Mouse (Mus musculus) midbrain, embryonic 11.5 days (tissue): ENCODE results near the gene Pla2g1b. TPM values are rescaled to one million over a fixed set of nuclear protein-coding genes. Genes with fewer than 3 reads are reported as not detected.
A peak's percentile ranks its signal among the peaks of the same experiment; 100 is the strongest.

ENCODE experiments used
- ATAC-seq: fragments of 200-750 bp; cut with Nextera tagmentation; 2 replicates; pipeline ENCODE4 v1.8.0; 2017; ENCODE audit warnings: moderate TSS enrichment, moderate library complexity; ENCODE audit not compliant: low FRiP score
- DNase-seq: peaks from one replicate; pipeline ENCODE4 v3.0.0; 2015; ENCODE audit warnings: low spot score; ENCODE audit errors: missing footprints
- H3K27ac ChIP-seq: fragments of 300-500 bp; sonication (generic); 2 replicates; pipeline ENCODE4 v1.5.1; 2014; ENCODE audit warnings: low read depth, low read length
- H3K27me3 ChIP-seq: fragments of 300-500 bp; sonication (generic); 2 replicates; pipeline ENCODE4 v1.6.1; 2014; ENCODE audit warnings: mild to moderate bottlenecking, low read length, moderate library complexity, mixed read lengths; ENCODE audit not compliant: control insufficient read depth, insufficient read depth
- H3K36me3 ChIP-seq: fragments of 300-500 bp; sonication (generic); 2 replicates; pipeline ENCODE4 v1.6.1; 2014; ENCODE audit warnings: mild to moderate bottlenecking, low read length, moderate library complexity, mixed read lengths; ENCODE audit not compliant: control insufficient read depth, insufficient read depth
- H3K4me1 ChIP-seq: fragments of 300-500 bp; sonication (generic); 2 replicates; pipeline ENCODE4 v1.6.1; 2014; ENCODE audit warnings: low read length; ENCODE audit not compliant: control insufficient read depth, insufficient read depth
- H3K4me2 ChIP-seq: fragments of 300-500 bp; sonication (generic); 2 replicates; pipeline ENCODE4 v1.6.1; 2014; ENCODE audit warnings: mild to moderate bottlenecking, moderate library complexity
- H3K4me3 ChIP-seq: fragments of 300-500 bp; sonication (generic); 2 replicates; pipeline ENCODE4 v1.5.1; 2014; ENCODE audit warnings: low read depth, low read length
- H3K9ac ChIP-seq: fragments of 300-500 bp; sonication (generic); 2 replicates; pipeline ENCODE4 v1.6.1; 2014; ENCODE audit warnings: low read length
- H3K9me3 ChIP-seq: fragments of 300-500 bp; sonication (generic); 2 replicates; pipeline ENCODE4 v1.6.1; 2016; ENCODE audit warnings: low read length; ENCODE audit not compliant: control insufficient read depth
- WGBS: fragments of 180-500 bp; shearing (Covaris S2); extraction: QIAGEN DNeasy Blood & Tissue Kit; methylation state at CpG from one replicate; pipeline ENCODE4 v1.1.7; 2014; 5-methylcytosine and 5-hydroxymethylcytosine counted together
- polyA plus RNA-seq: library from polyadenylated mRNA; unstranded; fragments of >200 nt; fragmentation: Nextera tagmentation; extraction: Ambion mirVana; gene quantifications from 2 replicates; pipeline ENCODE4 v1.2.1, GENCODE M21; 2014

The Pla2g1b gene
- not detected in 2 replicates for polyA plus RNA-seq

DNA sequence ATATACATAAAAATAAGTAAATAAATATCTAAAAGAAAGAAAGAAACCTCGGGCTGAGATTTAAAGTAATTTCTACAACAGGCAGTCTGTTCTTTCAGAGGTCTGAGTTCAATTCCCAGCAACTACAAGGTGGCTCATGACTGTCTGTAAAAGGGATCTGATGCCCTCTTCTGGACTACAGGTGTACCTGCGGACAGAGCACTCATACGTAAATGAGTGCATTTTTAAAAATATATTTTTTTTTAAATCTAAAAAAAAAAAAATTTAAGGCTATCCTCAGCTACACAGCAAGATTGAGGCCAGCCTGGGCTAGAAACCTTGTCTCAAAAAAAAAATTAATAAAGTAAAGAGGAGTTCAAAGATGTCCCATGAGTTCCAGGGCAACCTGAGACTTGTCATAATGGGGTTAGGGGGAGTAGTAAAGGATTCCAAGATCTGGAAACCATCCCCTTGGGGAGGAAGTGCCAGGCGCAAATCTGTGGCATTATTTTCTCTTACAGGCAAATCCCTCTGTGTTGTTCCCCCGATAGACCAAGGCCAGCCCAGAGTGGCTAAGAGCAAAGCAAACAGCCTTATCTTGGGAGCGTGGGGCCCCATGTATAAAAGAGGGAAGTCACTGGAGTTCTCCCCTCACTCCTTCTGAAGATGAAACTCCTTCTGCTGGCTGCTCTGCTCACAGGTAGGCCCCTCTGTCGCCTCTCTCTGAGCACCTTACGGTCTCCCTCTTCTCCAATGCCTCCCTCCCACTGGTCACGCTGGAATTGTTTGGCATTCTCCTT lies at the start of gene Pla2g1b:
Gene Pla2g1b, plus strand, starts transcription at position 621 of the 779 bp plus-strand sequence.
- Histone ChIP-seq H3K4me3 (no peak within 1 kb of the TSS), H3K36me3 (no peaks in the 10 kb centered on the region), H3K27ac (no peak within 1 kb of the TSS), H3K4me1 (no peaks in the 10 kb centered on the region), H3K27me3 (no peaks in the 10 kb centered on the region), H3K4me2 (no peak within 1 kb of the TSS), H3K9ac (no peak within 1 kb of the TSS), H3K9me3 (no peaks in the 10 kb centered on the region)
- ATAC-seq (no peak), DNase-seq (no peak)
- WGBS = 48% methylated on average over 9 of the region's 9 CpGs

GRCm38 (mm10) chr5:115428831-115429358 lies 37.2 kb upstream of the Pla2g1b start:
- no peaks in the 10 kb centered on the region for H3K27me3 ChIP-seq
- peak overlapping the region; percentile 100 for H3K9ac ChIP-seq
- peak; percentile 94 for DNase-seq
- ATAC-seq = no peak
- H3K4me2 ChIP-seq = peak overlapping the region; percentile 100
- no peaks in the 10 kb centered on the region for H3K9me3 ChIP-seq
- peak overlapping the region; percentile 100 for H3K27ac ChIP-seq
- peak overlapping the region; percentile 100 for H3K4me3 ChIP-seq
- H3K36me3 ChIP-seq = peaks cover 6% of the 10 kb centered on the region; the same call in 1 of the 2 replicates
- WGBS = 2% methylated on average over 20 of the region's 20 CpGs
- H3K4me1 ChIP-seq = peaks cover 35% of the 10 kb centered on the region

DNA sequence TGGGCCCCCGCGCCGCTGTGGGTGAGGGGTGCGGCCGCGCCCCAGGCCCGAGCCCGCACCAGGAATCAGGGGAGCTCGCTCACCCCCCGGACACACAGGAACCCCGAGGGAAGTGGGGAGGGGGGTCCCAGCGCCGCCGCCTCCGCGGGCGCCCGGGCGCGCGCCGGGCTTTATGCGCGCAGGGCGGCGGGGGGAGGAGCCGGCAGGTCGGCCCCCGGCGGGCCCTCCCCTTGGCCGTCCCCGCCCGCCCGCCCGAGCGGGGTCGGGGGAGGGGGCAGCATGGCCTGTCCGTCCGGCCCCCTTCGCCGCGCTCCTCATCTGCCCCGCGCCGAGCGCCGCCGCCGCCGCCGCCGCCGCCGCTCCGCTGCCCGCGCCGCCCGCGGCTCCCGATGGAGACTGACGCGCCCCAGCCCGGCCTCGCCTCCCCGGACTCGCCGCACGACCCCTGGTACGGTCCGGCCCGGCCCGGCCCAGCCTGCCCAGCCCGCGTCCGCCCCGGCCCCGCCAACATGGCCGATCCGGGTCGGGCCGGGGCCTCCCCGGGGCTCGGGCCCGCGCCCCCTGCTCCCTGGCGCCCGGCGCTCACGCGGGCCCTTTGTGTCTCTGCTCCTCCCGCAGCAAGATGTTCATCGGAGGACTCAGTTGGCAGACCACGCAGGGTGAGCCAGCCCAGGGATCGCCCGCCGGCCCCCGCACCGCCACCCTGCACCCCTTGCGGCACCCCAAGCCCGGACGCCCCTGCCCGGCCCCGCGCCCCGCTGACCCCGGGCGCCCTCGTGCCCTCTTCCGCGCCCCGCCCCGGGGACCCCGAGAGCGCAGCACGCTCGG lies 36.5 kb upstream of the Pla2g1b start, which contains the start of gene Msi1:
Gene Msi1, plus strand, starts transcription at position 241 of the 828 bp plus-strand sequence.
- Histone ChIP-seq H3K27ac (peak within 1 kb of the TSS; percentile 100), H3K9ac (peak within 1 kb of the TSS; percentile 100), H3K27me3 (no peaks in the 10 kb centered on the region), H3K4me3 (peak within 1 kb of the TSS; percentile 100), H3K9me3 (no peaks in the 10 kb centered on the region), H3K4me2 (peak within 1 kb of the TSS; percentile 100), H3K4me1 (peaks cover 42% of the 10 kb centered on the region), H3K36me3 (peaks cover 10% of the 10 kb centered on the region)
- WGBS = 2% methylated on average over 56 of the region's 117 CpGs
- DNase-seq (peak; percentile 92), ATAC-seq (peak; percentile 86)

GRCm38 (mm10) chr5:115430187-115430960 lies 35.7 kb upstream of the Pla2g1b start:
- peak overlapping the region; percentile 100 for H3K4me2 ChIP-seq
- ATAC-seq (no peak), DNase-seq (peak; percentile 96)
- no peaks in the 10 kb centered on the region for H3K27me3 ChIP-seq
- peaks cover 13% of the 10 kb centered on the region for H3K36me3 ChIP-seq
- H3K4me1 ChIP-seq = peaks cover 50% of the 10 kb centered on the region
- H3K9ac ChIP-seq = peak overlapping the region; percentile 100
- WGBS = under 1% methylated on average over 48 of the region's 73 CpGs
- peak overlapping the region; percentile 100 for H3K27ac ChIP-seq
- H3K4me3 ChIP-seq = peak overlapping the region; percentile 100
- no peaks in the 10 kb centered on the region for H3K9me3 ChIP-seq

- peaks cover 58% of the 10 kb centered on the region for H3K4me1 ChIP-seq
- ATAC-seq = no peak
- DNase-seq = peak; percentile 96
- H3K27me3 ChIP-seq = no peaks in the 10 kb centered on the region
- WGBS = 2% methylated on average over 14 of the region's 14 CpGs
- peak overlapping the region; percentile 100 for H3K9ac ChIP-seq
- no peaks in the 10 kb centered on the region for H3K9me3 ChIP-seq
- peaks cover 16% of the 10 kb centered on the region for H3K36me3 ChIP-seq
- H3K4me3 ChIP-seq = peak overlapping the region; percentile 100
- H3K4me2 ChIP-seq = peak overlapping the region; percentile 100
- peak overlapping the region; percentile 100 for H3K27ac ChIP-seq
These were observed 34.8 kb upstream of the Pla2g1b start for GRCm38 (mm10) chr5:115431061-115431897.

GRCm38 (mm10) chr5:115431898-115432259 lies 34.2 kb upstream of the Pla2g1b start:
- no peak for ATAC-seq
- peak overlapping the region; percentile 100 for H3K4me3 ChIP-seq
- H3K36me3 ChIP-seq = peaks cover 16% of the 10 kb centered on the region
- peak overlapping the region; percentile 100 for H3K9ac ChIP-seq
- H3K27me3 ChIP-seq = no peaks in the 10 kb centered on the region
- H3K27ac ChIP-seq = peak overlapping the region; percentile 100
- H3K4me2 ChIP-seq = peak overlapping the region; percentile 100
- WGBS = 11% methylated on average over 7 of the region's 7 CpGs
- DNase-seq = no peak
- H3K9me3 ChIP-seq = no peaks in the 10 kb centered on the region
- peaks cover 59% of the 10 kb centered on the region for H3K4me1 ChIP-seq

DNA sequence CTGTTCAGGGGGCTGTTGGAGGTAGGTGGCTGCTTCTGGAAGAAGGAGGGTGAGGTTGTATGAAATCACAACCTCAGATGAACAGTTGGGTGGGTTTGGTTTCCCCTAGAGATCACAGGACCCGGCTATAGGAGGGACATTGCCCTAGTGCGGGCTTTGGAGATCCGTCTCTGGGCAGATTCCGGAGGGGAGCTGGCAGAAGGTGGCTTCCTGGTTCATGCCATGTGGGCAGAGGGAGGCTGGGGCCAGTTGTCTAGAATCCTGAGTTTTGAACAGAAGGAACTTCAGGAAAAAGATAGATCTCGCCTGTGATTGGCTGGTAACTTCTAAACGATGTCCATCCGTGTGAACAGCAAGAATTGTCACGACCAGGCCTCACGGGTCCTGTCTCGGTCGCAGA lies 33.7 kb upstream of the Pla2g1b start:
- peak overlapping the region; percentile 100 for H3K9ac ChIP-seq
- H3K27ac ChIP-seq = peak overlapping the region; percentile 100
- H3K4me2 ChIP-seq = peak overlapping the region; percentile 100
- DNase-seq = no peak
- 50% methylated on average over 11 of the region's 11 CpGs for WGBS
- no peaks in the 10 kb centered on the region for H3K27me3 ChIP-seq
- H3K4me1 ChIP-seq = peaks cover 62% of the 10 kb centered on the region
- H3K9me3 ChIP-seq = no peaks in the 10 kb centered on the region
- peaks cover 16% of the 10 kb centered on the region for H3K36me3 ChIP-seq
- ATAC-seq = no peak
- peak overlapping the region; percentile 100 for H3K4me3 ChIP-seq

DNA sequence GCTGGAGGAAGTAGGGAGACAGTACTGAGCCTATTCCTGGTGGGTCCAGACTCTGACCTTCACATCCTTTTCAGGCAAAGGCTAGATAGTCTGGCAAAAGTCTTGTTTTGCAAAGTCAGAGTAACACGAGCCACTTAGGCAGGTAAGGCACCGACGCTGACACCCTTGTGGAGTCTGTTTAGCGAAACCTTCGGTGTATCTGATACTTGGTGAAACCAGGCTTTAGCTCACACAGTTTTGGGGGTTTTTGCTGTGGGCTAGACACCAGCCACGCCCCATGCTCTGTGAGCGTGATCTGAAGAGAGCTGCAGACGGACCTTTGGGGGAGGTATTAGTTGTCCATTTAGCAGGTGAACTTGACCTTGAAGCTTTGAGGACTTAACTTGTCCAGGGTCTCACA lies 32.9 kb upstream of the Pla2g1b start:
- WGBS = 58% methylated on average over 8 of the region's 8 CpGs
- Histone ChIP-seq H3K4me2 (peak overlapping the region; percentile 100), H3K27ac (peak overlapping the region; percentile 100), H3K27me3 (no peaks in the 10 kb centered on the region), H3K4me3 (peak overlapping the region; percentile 100), H3K4me1 (peaks cover 64% of the 10 kb centered on the region), H3K9ac (peak overlapping the region; percentile 100), H3K36me3 (peaks cover 18% of the 10 kb centered on the region), H3K9me3 (no peaks in the 10 kb centered on the region)
- DNase-seq (peak; percentile 91), ATAC-seq (no peak)
